Mouse (Mus musculus): Measurements from ENCODE around the gene Smim14.
A peak's percentile ranks its signal among the peaks of the same experiment; 100 is the strongest.

DNA sequence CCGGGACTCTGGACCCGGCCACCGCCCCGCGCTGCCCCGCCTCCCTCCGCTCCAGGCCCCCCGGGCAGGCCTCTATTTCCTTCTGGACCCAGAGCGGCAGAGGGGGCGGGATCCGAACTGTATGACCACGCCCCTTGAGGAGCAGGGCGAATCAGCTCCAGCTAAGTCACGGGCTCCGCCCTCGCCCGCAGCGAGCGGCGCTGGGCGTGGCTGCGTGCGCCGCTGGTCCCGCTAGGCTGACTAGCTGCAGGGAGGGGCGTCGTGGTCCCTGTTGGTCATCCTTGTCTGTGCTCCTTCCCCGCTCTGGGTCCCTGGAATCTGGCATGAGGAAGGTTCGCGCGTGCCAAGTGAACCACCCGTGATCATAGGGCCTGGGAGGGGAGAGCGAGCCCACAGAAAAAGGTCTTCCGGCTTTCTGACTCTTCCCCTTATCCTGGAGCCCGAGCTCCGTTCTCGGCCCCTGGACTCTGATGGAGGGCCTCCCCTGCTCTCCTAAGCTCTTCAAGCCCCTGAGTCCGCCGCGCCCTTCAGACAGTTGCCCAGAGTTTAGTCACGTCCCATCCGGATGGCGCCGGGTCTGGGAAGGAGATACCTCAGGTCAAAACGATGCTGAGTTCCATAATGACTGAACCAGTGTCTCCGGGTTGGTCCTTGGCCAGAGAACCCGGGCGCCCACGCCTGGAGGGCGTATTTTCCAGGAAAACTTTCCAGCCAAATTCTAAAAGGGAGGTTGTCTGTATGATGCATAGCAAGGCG lies 101.0 kb downstream of the Smim14 start, which contains the start of gene Ugdh:
- peak; percentile 7; the same call in 1 of the 2 replicates for TF ChIP-seq CTCF (IDR thresholded peaks at IDR 0.05)
- peak; percentile 24; the same call in 1 of the 2 replicates for TF ChIP-seq EP300 (IDR thresholded peaks at IDR 0.05)
